Mouse (Mus musculus): ENCODE data around the gene Sec24a. TPM values are rescaled to one million over a fixed set of nuclear protein-coding genes. Genes with fewer than 3 reads are reported as not detected.

Sec24a gene
- polyA plus RNA-seq, 1 experiment, result 11.0 TPM

GRCm38 (mm10) chr11:51658705-51659104 is 104.7 kb downstream of the Sec24a start:
- H3K4me1 ChIP-seq (ENCODE audit: control insufficient read depth, insufficient read depth, low read length), result no peaks in the 10 kb centered on the region

GRCm38 (mm10) chr11:51658291-51658690 is 105.1 kb downstream of the Sec24a start:
- WGBS, result 69% methylated on average over 7 of the region's 7 CpGs
- H3K4me1 ChIP-seq (ENCODE audit: control insufficient read depth, insufficient read depth, low read length), result no peaks in the 10 kb centered on the region
- no peak for DNase-seq
- no peaks in the 10 kb centered on the region for H3K27me3 ChIP-seq (ENCODE audit: control insufficient read depth, insufficient read depth, low read length)
- no peak overlapping the region for H3K4me3 ChIP-seq (replicated peaks; ENCODE audit: insufficient read depth, low read depth, low read length)
- TF ChIP-seq CTCF (IDR thresholded peaks at IDR 0.05; ENCODE audit: borderline replicate concordance, insufficient read depth, low read depth, low read length) (no peak), POLR2A (IDR thresholded peaks at IDR 0.05; ENCODE audit: borderline replicate concordance, insufficient read depth, low read length) (no peak)
- no peak overlapping the region for H3K27ac ChIP-seq (ENCODE audit: insufficient read depth, low read length)

More at GRCm38 (mm10) chr11:51658705-51659104, 104.7 kb downstream of the Sec24a start:
- 29% methylated on average over 6 of the region's 6 CpGs for WGBS
- DNase-seq, result no peak
- no peak overlapping the region for H3K4me3 ChIP-seq (replicated peaks; ENCODE audit: insufficient read depth, low read depth, low read length)
- H3K27ac ChIP-seq (ENCODE audit: insufficient read depth, low read length), result no peak overlapping the region
- no peaks in the 10 kb centered on the region for H3K27me3 ChIP-seq (ENCODE audit: control insufficient read depth, insufficient read depth, low read length)
- no peak for TF ChIP-seq CTCF (IDR thresholded peaks at IDR 0.05; ENCODE audit: borderline replicate concordance, insufficient read depth, low read depth, low read length)
- TF ChIP-seq POLR2A (IDR thresholded peaks at IDR 0.05; ENCODE audit: borderline replicate concordance, insufficient read depth, low read length), result no peak

DNA sequence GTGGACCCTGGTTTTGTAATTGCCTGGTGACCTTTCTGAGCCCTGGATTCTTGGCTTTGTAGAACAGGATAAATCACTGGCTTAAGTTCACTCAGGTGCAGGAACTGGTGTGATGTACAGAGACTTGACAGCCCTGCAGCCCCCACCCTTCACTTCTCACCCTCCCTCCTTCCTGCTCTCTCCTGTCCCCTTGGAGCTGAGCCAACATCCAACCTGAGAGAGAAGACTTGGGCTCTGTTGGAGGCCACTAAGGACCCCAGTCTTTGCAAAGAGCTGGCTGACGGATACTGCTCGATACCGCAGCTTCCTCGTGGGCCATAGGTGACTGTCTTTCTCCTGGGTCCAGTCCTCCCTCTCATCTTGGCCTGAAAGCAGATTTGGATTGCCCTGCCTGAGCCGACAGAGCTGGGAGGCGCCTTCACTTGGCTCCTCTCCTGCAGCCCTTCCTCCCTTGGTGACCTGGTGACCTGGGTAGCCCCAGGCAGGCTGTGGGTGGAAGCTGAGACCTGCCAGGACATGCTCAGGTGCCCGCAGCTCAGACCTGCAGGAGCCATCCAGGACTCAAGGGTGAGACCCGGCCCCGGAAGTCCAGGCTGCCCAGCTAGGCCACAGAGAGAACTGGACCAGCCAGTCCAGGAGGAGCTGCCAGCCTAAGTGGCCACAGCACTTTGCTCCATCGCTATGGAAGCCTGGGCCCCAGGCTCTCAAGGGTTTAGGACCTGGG is 106.5 kb downstream of the Sec24a start:
- no peak overlapping the region for H3K27ac ChIP-seq (ENCODE audit: insufficient read depth, low read length)
- no peaks in the 10 kb centered on the region for H3K4me1 ChIP-seq (ENCODE audit: control insufficient read depth, insufficient read depth, low read length)
- H3K4me3 ChIP-seq (replicated peaks; ENCODE audit: insufficient read depth, low read depth, low read length), result no peak overlapping the region
- DNase-seq, result no peak
- TF ChIP-seq POLR2A (IDR thresholded peaks at IDR 0.05; ENCODE audit: borderline replicate concordance, insufficient read depth, low read length) (no peak), CTCF (IDR thresholded peaks at IDR 0.05; ENCODE audit: borderline replicate concordance, insufficient read depth, low read depth, low read length) (no peak)
- H3K27me3 ChIP-seq (ENCODE audit: control insufficient read depth, insufficient read depth, low read length), result no peaks in the 10 kb centered on the region
- 70% methylated on average over 10 of the region's 10 CpGs for WGBS

GRCm38 (mm10) chr11:51654891-51655290 is 108.5 kb downstream of the Sec24a start:
- DNase-seq, result no peak
- TF ChIP-seq CTCF (IDR thresholded peaks at IDR 0.05; ENCODE audit: borderline replicate concordance, insufficient read depth, low read depth, low read length), result no peak
- no peak for TF ChIP-seq POLR2A (IDR thresholded peaks at IDR 0.05; ENCODE audit: borderline replicate concordance, insufficient read depth, low read length)
- WGBS, result 85% methylated on average over 3 of the region's 3 CpGs
- no peaks in the 10 kb centered on the region for H3K27me3 ChIP-seq (ENCODE audit: control insufficient read depth, insufficient read depth, low read length)
- no peak overlapping the region for H3K27ac ChIP-seq (ENCODE audit: insufficient read depth, low read length)
- H3K4me1 ChIP-seq (ENCODE audit: control insufficient read depth, insufficient read depth, low read length), result 0 out of 2 replicates have a peak, but pooled peaks cover 3% of the 10 kb centered on the region
- H3K4me3 ChIP-seq (replicated peaks; ENCODE audit: insufficient read depth, low read depth, low read length), result no peak overlapping the region

GRCm38 (mm10) chr11:51653736-51654135 is 109.7 kb downstream of the Sec24a start:
- no peaks in the 10 kb centered on the region for H3K27me3 ChIP-seq (ENCODE audit: control insufficient read depth, insufficient read depth, low read length)
- no peak overlapping the region for H3K4me3 ChIP-seq (replicated peaks; ENCODE audit: insufficient read depth, low read depth, low read length)
- H3K4me1 ChIP-seq (ENCODE audit: control insufficient read depth, insufficient read depth, low read length), result 0 out of 2 replicates have a peak, but pooled peaks cover 3% of the 10 kb centered on the region
- WGBS, result 86% methylated on average over 6 of the region's 6 CpGs
- DNase-seq, result no peak
- no peak overlapping the region for H3K27ac ChIP-seq (ENCODE audit: insufficient read depth, low read length)
- TF ChIP-seq POLR2A (IDR thresholded peaks at IDR 0.05; ENCODE audit: borderline replicate concordance, insufficient read depth, low read length) (no peak), CTCF (IDR thresholded peaks at IDR 0.05; ENCODE audit: borderline replicate concordance, insufficient read depth, low read depth, low read length) (no peak)

DNA sequence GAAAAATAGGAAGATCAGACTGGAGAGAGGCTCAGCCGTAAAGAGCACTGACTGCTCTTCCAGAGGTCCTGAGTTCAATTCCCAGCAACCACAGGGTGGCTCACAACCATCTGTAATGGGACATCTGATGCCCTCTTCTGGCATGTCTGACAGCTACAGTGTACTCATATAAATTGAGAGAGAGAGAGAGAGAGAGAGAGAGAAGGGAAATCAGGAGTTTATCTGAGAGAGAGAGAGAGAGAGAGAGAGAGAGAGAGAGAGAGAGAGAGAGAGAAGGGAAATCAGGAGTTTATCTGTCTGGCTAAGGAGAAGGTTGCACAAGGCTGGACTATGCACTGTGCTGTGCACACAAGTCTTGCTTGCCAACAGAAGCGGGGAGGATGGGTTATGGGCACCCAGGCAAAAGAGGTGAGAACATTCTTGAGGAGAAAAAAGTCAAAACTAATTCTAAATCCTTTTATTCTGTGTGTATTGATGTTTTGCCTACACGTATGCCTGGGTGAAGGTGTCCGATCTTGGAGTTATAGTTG is 110.5 kb downstream of the Sec24a start:
- Histone ChIP-seq H3K27me3 (ENCODE audit: control insufficient read depth, insufficient read depth, low read length) (no peaks in the 10 kb centered on the region), H3K4me3 (replicated peaks; ENCODE audit: insufficient read depth, low read depth, low read length) (no peak overlapping the region), H3K27ac (ENCODE audit: insufficient read depth, low read length) (no peak overlapping the region), H3K4me1 (ENCODE audit: control insufficient read depth, insufficient read depth, low read length) (0 out of 2 replicates have a peak, but pooled peaks cover 3% of the 10 kb centered on the region)
- WGBS, result 90% methylated on average over 4 of the region's 4 CpGs
- DNase-seq, result no peak
- no peak for TF ChIP-seq POLR2A (IDR thresholded peaks at IDR 0.05; ENCODE audit: borderline replicate concordance, insufficient read depth, low read length)
- no peak for TF ChIP-seq CTCF (IDR thresholded peaks at IDR 0.05; ENCODE audit: borderline replicate concordance, insufficient read depth, low read depth, low read length)

GRCm38 (mm10) chr11:51650691-51651515 is 112.5 kb downstream of the Sec24a start, which contains the start of the genes N4bp3 and D930048N14Rik:
Gene N4bp3, minus strand, starts transcription at chr11:51650842.
Gene D930048N14Rik, plus strand, starts transcription at chr11:51650954.
- no peak within 1 kb of the TSS for H3K27ac ChIP-seq (ENCODE audit: insufficient read depth, low read length)
- H3K4me3 ChIP-seq (replicated peaks; ENCODE audit: insufficient read depth, low read depth, low read length), result peak within 1 kb of the TSS; percentile 51
- peak; percentile 53 for DNase-seq
- no peaks in the 10 kb centered on the region for H3K27me3 ChIP-seq (ENCODE audit: control insufficient read depth, insufficient read depth, low read length)
- 3% methylated on average over 53 of the region's 70 CpGs for WGBS
- TF ChIP-seq POLR2A (IDR thresholded peaks at IDR 0.05; ENCODE audit: borderline replicate concordance, insufficient read depth, low read length), result no peak
- no peak for TF ChIP-seq CTCF (IDR thresholded peaks at IDR 0.05; ENCODE audit: borderline replicate concordance, insufficient read depth, low read depth, low read length)
- 0 out of 2 replicates have a peak, but pooled peaks cover 3% of the 10 kb centered on the region for H3K4me1 ChIP-seq (ENCODE audit: control insufficient read depth, insufficient read depth, low read length)
